Mouse (Mus musculus) forebrain, embryonic 13.5 days (tissue): Measurements from ENCODE around the gene Kif22. TPM values are rescaled to one million over a fixed set of nuclear protein-coding genes. Genes with fewer than 3 reads are reported as not detected.
A peak's percentile ranks its signal among the peaks of the same experiment; 100 is the strongest.
"Not testable (repeated sequence)": the region's sequence is repeated elsewhere in the genome, so short reads cannot be mapped to it uniquely, and the experiment has no call there.

Source experiments
- ATAC-seq: fragments of 200-750 bp; cut with Nextera tagmentation; 2 replicates; pipeline ENCODE4 v1.8.0; 2017
- H3K27ac ChIP-seq: fragments of 300-500 bp; sonication (generic); 2 replicates; pipeline ENCODE4 v1.5.1; 2015; ENCODE audit warnings: inconsistent platforms, mild to moderate bottlenecking, moderate library complexity
- H3K27me3 ChIP-seq: fragments of 300-500 bp; sonication (generic); 2 replicates; pipeline ENCODE4 v1.6.1; 2015; ENCODE audit warnings: mild to moderate bottlenecking, inconsistent platforms
- H3K36me3 ChIP-seq: fragments of 300-500 bp; sonication (generic); 2 replicates; pipeline ENCODE4 v1.6.1; 2015; ENCODE audit warnings: mild to moderate bottlenecking, inconsistent platforms; ENCODE audit not compliant: poor library complexity, severe bottlenecking
- H3K4me1 ChIP-seq: fragments of 300-500 bp; sonication (generic); 2 replicates; pipeline ENCODE4 v1.6.1; 2015; ENCODE audit warnings: inconsistent platforms
- H3K4me2 ChIP-seq: fragments of 300-500 bp; sonication (generic); 2 replicates; pipeline ENCODE4 v1.6.1; 2015; ENCODE audit warnings: inconsistent platforms, mild to moderate bottlenecking, moderate library complexity
- H3K4me3 ChIP-seq: fragments of 300-500 bp; sonication (generic); 2 replicates; pipeline ENCODE4 v1.5.1; 2015; ENCODE audit warnings: mild to moderate bottlenecking, inconsistent platforms
- H3K9ac ChIP-seq: fragments of 300-500 bp; sonication (generic); 2 replicates; pipeline ENCODE4 v1.6.1; 2015; ENCODE audit warnings: mild to moderate bottlenecking, inconsistent platforms
- H3K9me3 ChIP-seq: fragments of 300-500 bp; sonication (generic); replicated peaks from 2 replicates; pipeline ENCODE4 v1.6.1; 2016; ENCODE audit warnings: inconsistent platforms
- WGBS: fragments of 180-500 bp; shearing (Covaris S2); methylation state at CpG from one replicate; pipeline ENCODE4 v1.1.7; 2015; 5-methylcytosine and 5-hydroxymethylcytosine counted together
- polyA plus RNA-seq: library from polyadenylated mRNA; unstranded; fragments of >200 nt; fragmentation: Nextera tagmentation; extraction: Ambion mirVana; gene quantifications from 2 replicates; pipeline ENCODE4 v1.2.1, GENCODE M21; 2015

The Kif22 gene
- 135 and 143 TPM in 2 replicates for polyA plus RNA-seq

- Histone ChIP-seq H3K27me3 (no peaks in the 10 kb centered on the region), H3K36me3 (peaks cover 13% of the 10 kb centered on the region), H3K4me1 (peaks cover 22% of the 10 kb centered on the region), H3K27ac (peak within 1 kb of the TSS; percentile 57), H3K4me2 (peak within 1 kb of the TSS; percentile 85), H3K9me3 (no peaks in the 10 kb centered on the region), H3K4me3 (peak within 1 kb of the TSS; percentile 94), H3K9ac (peak within 1 kb of the TSS; percentile 86)
- WGBS, result under 1% methylated on average over 53 of the region's 53 CpGs
- peak; percentile 89 for ATAC-seq
Observed at GRCm38 (mm10) chr7:127041851-127042672, at the start of gene Kif22. Gene Kif22, minus strand, starts transcription at chr7:127042471.

GRCm38 (mm10) chr7:127091114-127091896 is 49.0 kb upstream of the Kif22 start, which contains the start of gene AI467606:
Gene AI467606, plus strand, starts transcription at chr7:127091359.
- WGBS, result 76% methylated on average over 16 of the region's 16 CpGs
- no peaks in the 10 kb centered on the region for H3K9me3 ChIP-seq
- no peaks in the 10 kb centered on the region for H3K27me3 ChIP-seq
- peaks cover 10% of the 10 kb centered on the region for H3K4me1 ChIP-seq
- H3K4me3 ChIP-seq, result no peak within 1 kb of the TSS
- H3K4me2 ChIP-seq, result no peak within 1 kb of the TSS
- H3K27ac ChIP-seq, result no peak within 1 kb of the TSS
- no peak for ATAC-seq
- no peak within 1 kb of the TSS for H3K9ac ChIP-seq
- no peaks in the 10 kb centered on the region for H3K36me3 ChIP-seq

- no peak overlapping the region for H3K4me3 ChIP-seq
- H3K4me2 ChIP-seq, result no peak overlapping the region
- peaks cover 10% of the 10 kb centered on the region for H3K4me1 ChIP-seq
- no peak overlapping the region for H3K27ac ChIP-seq
- H3K27me3 ChIP-seq, result no peaks in the 10 kb centered on the region
- WGBS, result 81% methylated on average over 20 of the region's 20 CpGs
- H3K36me3 ChIP-seq, result no peaks in the 10 kb centered on the region
- no peak for ATAC-seq
- no peak overlapping the region for H3K9ac ChIP-seq
- no peaks in the 10 kb centered on the region for H3K9me3 ChIP-seq
Observed at GRCm38 (mm10) chr7:127090154-127091113, 48.2 kb upstream of the Kif22 start.

GRCm38 (mm10) chr7:127088901-127089845 is 46.9 kb upstream of the Kif22 start:
- Histone ChIP-seq H3K36me3 (no peaks in the 10 kb centered on the region), H3K9me3 (no peaks in the 10 kb centered on the region), H3K4me2 (peak overlapping the region; percentile 43), H3K27me3 (no peaks in the 10 kb centered on the region), H3K9ac (peak overlapping the region; percentile 48; the same call in 1 of the 2 replicates), H3K4me3 (peak overlapping the region; percentile 12; the same call in 1 of the 2 replicates), H3K27ac (no peak overlapping the region), H3K4me1 (peaks cover 10% of the 10 kb centered on the region)
- ATAC-seq, result no peak
- 21% methylated on average over 27 of the region's 27 CpGs for WGBS

DNA sequence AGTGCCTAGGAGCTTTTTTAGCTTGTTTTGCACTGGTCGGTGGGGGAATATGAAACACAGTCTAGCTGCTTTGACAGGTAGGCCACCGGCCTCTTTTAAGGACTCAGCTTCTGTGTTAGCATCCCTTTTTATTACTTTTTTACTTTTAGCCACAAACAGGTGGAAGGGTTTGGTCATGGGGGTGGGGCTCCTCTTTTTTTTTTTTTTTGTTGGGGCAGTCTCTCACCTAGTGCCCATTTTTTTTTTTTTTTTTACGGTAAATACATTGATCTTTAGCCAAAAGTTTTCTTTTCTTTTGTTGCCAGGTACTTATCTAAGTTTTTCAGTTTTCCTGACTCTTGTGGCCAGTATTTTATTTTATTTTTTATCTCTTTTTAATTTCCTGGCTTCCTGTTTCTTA is 45.8 kb upstream of the Kif22 start:
- Histone ChIP-seq H3K9me3 (no peaks in the 10 kb centered on the region), H3K27ac (no peak overlapping the region), H3K36me3 (no peaks in the 10 kb centered on the region), H3K27me3 (no peaks in the 10 kb centered on the region), H3K4me3 (no peak overlapping the region), H3K4me2 (no peak overlapping the region), H3K9ac (no peak overlapping the region), H3K4me1 (peaks cover 10% of the 10 kb centered on the region)
- WGBS, result 86% methylated on average over 3 of the region's 3 CpGs
- ATAC-seq, result no peak

GRCm38 (mm10) chr7:127087278-127088010 is 45.2 kb upstream of the Kif22 start, which contains the start of gene Zg16:
Gene Zg16, minus strand, starts transcription at chr7:127087328.
- 90% methylated on average over 6 of the region's 6 CpGs for WGBS
- not testable (repeated sequence) for H3K27ac ChIP-seq, H3K4me2 ChIP-seq, H3K36me3 ChIP-seq, H3K4me1 ChIP-seq, H3K9ac ChIP-seq, H3K27me3 ChIP-seq, ATAC-seq, H3K9me3 ChIP-seq, H3K4me3 ChIP-seq

GRCm38 (mm10) chr7:127085751-127086150 is 43.5 kb upstream of the Kif22 start:
- H3K9me3 ChIP-seq, ATAC-seq, H3K9ac ChIP-seq, H3K36me3 ChIP-seq, H3K27ac ChIP-seq, H3K4me1 ChIP-seq, H3K4me3 ChIP-seq, H3K4me2 ChIP-seq, H3K27me3 ChIP-seq: not testable (repeated sequence)
- 93% methylated on average over 6 of the region's 6 CpGs for WGBS

DNA sequence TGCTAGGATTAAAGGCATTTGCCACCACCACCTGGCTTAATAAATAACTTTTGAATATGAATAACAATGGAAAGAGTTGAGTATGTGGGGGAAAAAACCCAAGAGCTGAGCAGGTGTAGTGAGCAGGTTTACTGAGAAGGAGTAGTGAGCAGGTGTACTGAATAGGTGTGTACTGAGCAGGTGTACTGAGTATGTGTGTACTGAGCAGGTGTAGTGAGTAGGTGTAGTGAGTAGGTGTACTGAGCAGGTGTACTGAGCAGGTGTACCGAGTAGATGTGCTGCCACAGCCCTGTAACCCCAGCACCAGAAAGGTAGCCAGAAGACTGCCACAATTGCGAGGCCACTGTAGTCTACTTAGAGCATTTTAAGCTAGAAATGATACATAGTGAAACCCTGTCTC is 42.5 kb upstream of the Kif22 start:
- WGBS, result 89% methylated on average over 2 of the region's 2 CpGs
- Histone ChIP-seq H3K9me3 (no peaks in the 10 kb centered on the region), H3K27me3 (no peaks in the 10 kb centered on the region), H3K4me1 (peaks cover 10% of the 10 kb centered on the region), H3K36me3 (no peaks in the 10 kb centered on the region), H3K27ac (no peak overlapping the region), H3K9ac (no peak overlapping the region), H3K4me2 (no peak overlapping the region), H3K4me3 (no peak overlapping the region)
- no peak for ATAC-seq

GRCm38 (mm10) chr7:127083689-127084088 is 41.4 kb upstream of the Kif22 start:
- Histone ChIP-seq H3K4me1 (peaks cover under 1% of the 10 kb centered on the region; the same call in 1 of the 2 replicates), H3K27ac (no peak overlapping the region), H3K9ac (no peak overlapping the region), H3K4me3 (no peak overlapping the region), H3K9me3 (no peaks in the 10 kb centered on the region), H3K27me3 (no peaks in the 10 kb centered on the region), H3K4me2 (no peak overlapping the region), H3K36me3 (no peaks in the 10 kb centered on the region)
- no peak for ATAC-seq
- WGBS, result 90% methylated on average over 4 of the region's 4 CpGs

- Histone ChIP-seq H3K9ac (no peak overlapping the region), H3K4me2 (no peak overlapping the region), H3K4me1 (no peaks in the 10 kb centered on the region), H3K36me3 (no peaks in the 10 kb centered on the region), H3K4me3 (no peak overlapping the region), H3K27me3 (no peaks in the 10 kb centered on the region), H3K27ac (no peak overlapping the region), H3K9me3 (no peaks in the 10 kb centered on the region)
- WGBS, result 61% methylated on average over 2 of the region's 2 CpGs
- ATAC-seq, result no peak
Observed at GRCm38 (mm10) chr7:127082995-127083394, 40.7 kb upstream of the Kif22 start.
